Mouse (Mus musculus): ENCODE data around the gene Hist1h2bk. TPM values are rescaled to one million over a fixed set of nuclear protein-coding genes. Genes with fewer than 3 reads are reported as not detected.

Hist1h2bk gene
- total RNA-seq, 1 experiment from 2014 or later: 11.9 TPM

GRCm38 (mm10) chr13:22036149-22036956, 683 bp downstream of the Hist1h2bk start:
- no peak for ATAC-seq (ENCODE audit: extremely low read depth, insufficient number of reproducible peaks, low FRiP score, poor library complexity, severe bottlenecking)

GRCm38 (mm10) chr13:22036986-22037385, 1.3 kb downstream of the Hist1h2bk start:
- no peak for ATAC-seq (ENCODE audit: extremely low read depth, insufficient number of reproducible peaks, low FRiP score, poor library complexity, severe bottlenecking)

GRCm38 (mm10) chr13:22037415-22037814, 1.7 kb downstream of the Hist1h2bk start:
- no peak for ATAC-seq (ENCODE audit: extremely low read depth, insufficient number of reproducible peaks, low FRiP score, poor library complexity, severe bottlenecking)

GRCm38 (mm10) chr13:22039364-22039763, 3.7 kb downstream of the Hist1h2bk start:
- ATAC-seq (ENCODE audit: extremely low read depth, insufficient number of reproducible peaks, low FRiP score, poor library complexity, severe bottlenecking): no peak

- no peak for ATAC-seq (ENCODE audit: extremely low read depth, insufficient number of reproducible peaks, low FRiP score, poor library complexity, severe bottlenecking)
Observed at GRCm38 (mm10) chr13:22039951-22040463, 4.3 kb downstream of the Hist1h2bk start.

GRCm38 (mm10) chr13:22040464-22041141, 4.9 kb downstream of the Hist1h2bk start:
- ATAC-seq (ENCODE audit: extremely low read depth, insufficient number of reproducible peaks, low FRiP score, poor library complexity, severe bottlenecking): no peak

GRCm38 (mm10) chr13:22041142-22041536, 5.5 kb downstream of the Hist1h2bk start, which contains the start of gene Hist1h4i:
Gene Hist1h4i (minus strand): TSS chr13:22041362.
- peak; percentile 76 for ATAC-seq (ENCODE audit: extremely low read depth, insufficient number of reproducible peaks, low FRiP score, poor library complexity, severe bottlenecking)

- ATAC-seq (ENCODE audit: extremely low read depth, insufficient number of reproducible peaks, low FRiP score, poor library complexity, severe bottlenecking): no peak
Observed at GRCm38 (mm10) chr13:22041651-22042567, 6.2 kb downstream of the Hist1h2bk start.

GRCm38 (mm10) chr13:22042568-22043502, 7.2 kb downstream of the Hist1h2bk start, which contains the start of the genes Hist1h2ag and Hist1h2bj:
Gene Hist1h2ag (minus strand): TSS chr13:22042944.
Gene Hist1h2bj (plus strand): TSS chr13:22043214.
- peak; percentile 87 for ATAC-seq (ENCODE audit: extremely low read depth, insufficient number of reproducible peaks, low FRiP score, poor library complexity, severe bottlenecking)

- peak; percentile 38; the same call in 1 of the 2 replicates for ATAC-seq (ENCODE audit: extremely low read depth, insufficient number of reproducible peaks, low FRiP score, poor library complexity, severe bottlenecking)
Observed at GRCm38 (mm10) chr13:22043503-22044431, 8.1 kb downstream of the Hist1h2bk start.

GRCm38 (mm10) chr13:22044432-22045155, 8.9 kb downstream of the Hist1h2bk start:
- no peak for ATAC-seq (ENCODE audit: extremely low read depth, insufficient number of reproducible peaks, low FRiP score, poor library complexity, severe bottlenecking)

GRCm38 (mm10) chr13:22045311-22045710, 9.6 kb downstream of the Hist1h2bk start:
- ATAC-seq (ENCODE audit: extremely low read depth, insufficient number of reproducible peaks, low FRiP score, poor library complexity, severe bottlenecking): no peak

- no peak for ATAC-seq (ENCODE audit: extremely low read depth, insufficient number of reproducible peaks, low FRiP score, poor library complexity, severe bottlenecking)
Observed at GRCm38 (mm10) chr13:22049041-22049440, 13.4 kb downstream of the Hist1h2bk start.

GRCm38 (mm10) chr13:22049737-22050440, 14.2 kb downstream of the Hist1h2bk start:
- ATAC-seq (ENCODE audit: extremely low read depth, insufficient number of reproducible peaks, low FRiP score, poor library complexity, severe bottlenecking): peak; percentile 3; the same call in 1 of the 2 replicates

Data from neutrophil, adult 5-6 weeks (primary cell).